Mouse (Mus musculus): ENCODE measurements at regions not wholly inside any gene's neighbourhood (a gene's known extent, or its start where the extent isn't known, plus 50 kb on each side); places are given as distances from the start of the nearest gene placed in this dataset.
"Not testable (repeated sequence)": the region's sequence is repeated elsewhere in the genome, so short reads cannot be mapped to it uniquely, and the experiment has no call there.

- DNase-seq: no peak
These were observed 137.7 kb upstream of the Top1 start for GRCm38 (mm10) chr2:160507816-160508564.

- DNase-seq: no peak
These were observed 135.5 kb upstream of the Top1 start for GRCm38 (mm10) chr2:160510159-160510558.

- peak; percentile 50 to 55 for DNase-seq
These were observed 134.9 kb upstream of the Top1 start for GRCm38 (mm10) chr2:160510635-160511421.

- no peak for DNase-seq
These were observed 130.1 kb upstream of the Top1 start for GRCm38 (mm10) chr2:160515621-160516020.

DNA sequence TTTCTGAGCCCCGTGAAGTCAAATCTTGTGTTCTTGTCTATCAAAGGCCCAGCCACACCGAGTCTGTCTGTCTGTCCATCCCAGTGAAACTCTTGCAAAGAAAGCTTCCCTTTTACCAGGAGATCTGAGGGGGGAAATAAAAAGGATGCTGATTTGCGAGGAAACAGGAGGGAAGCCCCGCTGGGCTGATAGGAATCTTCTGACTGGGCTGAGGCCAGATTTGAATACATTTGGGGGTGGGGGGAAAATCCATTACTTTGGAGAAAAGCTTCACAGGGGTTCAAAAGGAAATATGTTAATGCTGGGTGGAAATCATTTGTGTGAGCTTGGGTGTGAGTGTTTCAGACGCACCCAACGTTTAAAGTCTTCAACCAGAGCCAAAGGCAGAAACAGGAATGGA, 129.2 kb upstream of the Top1 start:
- no peak for DNase-seq

DNA sequence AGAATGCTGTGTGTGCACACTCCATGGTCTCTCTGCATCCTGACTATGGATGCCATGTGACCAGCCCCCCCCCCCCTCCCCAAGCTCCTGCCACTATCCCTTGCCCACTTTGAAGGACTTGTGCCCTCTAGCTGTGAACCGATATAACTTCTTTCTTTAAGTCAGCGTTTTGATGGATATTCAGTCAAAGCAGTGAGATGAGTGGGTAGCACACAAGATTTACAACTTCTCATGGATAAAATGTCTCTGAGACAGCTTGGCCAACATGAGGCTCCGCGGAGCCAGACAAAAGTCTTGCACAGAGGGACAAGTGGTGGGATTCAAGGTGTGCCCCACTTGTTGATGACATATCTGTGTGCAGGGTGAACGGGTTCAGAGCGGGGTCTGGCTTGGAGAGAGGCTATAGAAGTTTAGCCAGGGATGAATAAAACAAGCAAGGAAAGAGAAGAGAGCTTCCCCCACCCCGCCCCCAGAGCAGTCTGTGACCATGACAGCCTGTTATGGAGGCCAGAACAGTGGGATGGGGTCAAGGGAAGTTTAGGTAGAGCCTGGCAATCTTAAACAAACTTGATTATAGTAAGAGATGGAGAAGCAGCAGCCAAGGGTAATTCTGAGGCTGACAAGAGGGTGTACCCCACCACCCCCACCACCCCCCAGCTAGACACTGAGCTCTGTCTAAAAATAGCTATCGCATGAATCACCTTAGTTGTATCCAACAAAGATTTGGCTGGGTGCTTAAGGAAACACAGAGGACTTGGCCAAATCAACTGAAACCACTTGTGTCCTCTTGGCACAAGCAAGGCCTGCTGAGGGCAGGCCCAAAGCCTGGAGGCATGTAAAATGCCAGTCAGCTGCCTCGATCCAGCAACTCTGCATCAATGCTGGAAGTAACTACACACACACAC, 120.1 kb upstream of the Top1 start:
- DNase-seq: no peak

- no peak for DNase-seq
These were observed 119.1 kb upstream of the Top1 start for GRCm38 (mm10) chr2:160526377-160527125.

DNA sequence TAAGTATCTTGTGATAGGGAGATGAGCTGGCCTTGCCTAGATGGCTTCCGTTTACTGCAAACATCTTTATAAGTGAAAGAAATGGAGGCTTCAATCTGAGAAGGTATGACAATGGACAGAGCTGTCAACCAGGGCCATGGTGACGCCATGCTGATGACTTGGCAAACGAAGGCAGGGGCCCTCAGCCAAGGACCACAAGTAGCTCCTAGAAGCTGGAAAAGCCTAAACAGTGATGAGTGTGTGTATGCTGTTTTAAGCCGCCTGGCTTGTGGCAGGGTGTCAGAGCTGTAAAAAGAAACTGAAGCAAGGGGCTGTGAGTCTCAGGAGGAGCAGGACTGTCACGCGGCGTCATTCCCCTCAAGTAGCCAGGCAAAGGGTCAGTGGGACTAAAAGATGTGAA, 116.4 kb upstream of the Top1 start:
- DNase-seq: peak; percentile 24 to 51

GRCm38 (mm10) chr2:160530377-160530776, 115.3 kb upstream of the Top1 start:
- DNase-seq: no peak

GRCm38 (mm10) chr2:160537319-160537719, 108.4 kb upstream of the Top1 start:
- no peak for DNase-seq

- DNase-seq: no peak
These were observed 100.2 kb upstream of the Top1 start for GRCm38 (mm10) chr2:160545527-160545926.

DNA sequence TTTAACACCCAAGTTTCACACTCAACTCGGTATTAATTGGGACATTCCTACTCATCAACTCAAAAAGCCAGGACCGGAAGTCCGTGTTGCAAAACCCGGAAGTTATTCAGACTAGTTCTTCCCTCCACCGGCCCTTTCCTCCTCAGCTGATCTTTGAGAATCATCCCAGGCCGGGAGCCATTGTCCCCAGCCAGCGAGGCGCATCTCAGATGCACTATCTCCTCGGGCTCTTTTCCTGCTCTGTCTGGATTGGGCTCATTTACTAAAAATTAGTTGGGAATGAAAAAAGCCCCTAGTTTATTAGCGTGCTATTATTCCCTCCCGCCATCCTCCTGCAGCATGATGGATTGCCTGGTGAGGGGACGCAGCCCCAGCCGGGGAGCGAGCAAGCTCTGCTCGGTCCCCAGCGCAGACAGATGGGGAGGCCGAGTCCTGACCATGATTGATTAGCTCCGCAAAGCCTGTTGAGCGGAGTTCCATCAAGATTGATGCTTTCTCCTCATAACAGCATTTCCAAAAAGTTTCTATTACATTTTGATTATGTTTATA, 93.5 kb upstream of the Top1 start:
- DNase-seq: no peak

DNA sequence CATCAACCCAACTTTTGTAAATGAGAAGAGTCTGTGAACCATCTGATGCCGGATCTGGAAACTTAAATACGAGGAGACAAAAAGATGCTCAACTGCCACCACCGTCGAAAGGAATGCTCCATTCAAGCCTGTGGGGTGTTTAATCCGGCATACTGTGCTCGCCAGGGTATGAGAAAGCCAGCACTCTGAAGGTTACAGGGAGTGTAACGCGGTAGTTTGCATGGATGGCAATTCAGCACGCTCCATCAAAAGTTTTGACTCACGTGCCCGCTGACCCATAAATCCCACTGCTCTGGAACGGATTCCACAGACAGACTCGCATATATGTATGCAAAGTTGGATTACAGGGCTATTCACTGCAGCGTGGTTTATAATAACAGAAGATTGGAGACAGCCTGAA, 84.0 kb upstream of the Top1 start:
- DNase-seq: no peak

GRCm38 (mm10) chr2:160567813-160568212, 77.9 kb upstream of the Top1 start:
- no peak for DNase-seq

- DNase-seq: no peak
These were observed 76.2 kb upstream of the Top1 start for GRCm38 (mm10) chr2:160569496-160569895.

DNA sequence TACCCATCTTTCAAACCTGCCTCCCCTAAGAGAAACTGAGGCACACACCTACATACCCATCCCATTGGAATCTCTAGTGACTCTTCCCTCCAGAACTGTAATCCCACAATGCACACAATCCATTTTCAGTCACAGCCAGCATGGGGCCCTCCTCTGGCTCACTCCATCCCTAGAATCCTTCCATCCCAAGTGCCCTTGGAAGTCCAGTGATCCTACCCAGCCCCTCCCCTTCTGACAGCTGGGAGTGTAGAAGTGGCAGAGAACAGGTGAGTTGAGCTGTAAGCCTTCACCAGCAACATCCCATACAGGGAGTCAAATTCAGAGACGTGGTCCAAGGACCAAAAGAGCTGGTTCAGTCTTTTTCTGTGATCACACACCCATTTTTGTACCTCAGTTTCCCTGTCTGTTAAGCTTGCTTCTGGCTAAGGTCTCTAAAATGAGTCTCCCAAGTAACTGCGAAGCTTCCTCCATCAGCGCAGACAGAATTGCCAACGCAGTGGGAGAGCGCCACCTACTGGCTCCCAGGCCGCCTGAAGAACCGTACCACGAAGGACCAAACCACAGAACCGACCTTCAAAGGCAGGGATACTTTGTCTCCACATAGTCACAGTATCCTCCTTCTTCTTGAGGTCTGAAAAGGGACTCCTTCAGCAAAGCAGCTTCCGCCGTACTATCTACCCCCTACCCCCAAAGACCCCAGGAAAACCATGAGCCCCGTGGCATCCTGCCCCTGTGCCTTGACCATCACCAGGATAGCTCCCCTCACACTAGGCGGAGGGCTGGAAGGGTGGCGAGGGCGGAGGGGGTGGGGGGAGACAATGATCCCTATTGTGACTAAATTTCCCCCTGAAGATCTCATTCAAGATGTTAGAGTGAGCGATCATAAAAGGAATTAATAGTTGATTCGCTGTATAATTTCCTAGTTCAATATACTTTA, 67.0 kb upstream of the Top1 start:
- DNase-seq: peak; percentile 74 to 83

- DNase-seq: no peak
These were observed 65.4 kb upstream of the Top1 start for GRCm38 (mm10) chr2:160580250-160580649.

- no peak for DNase-seq
These were observed 64.7 kb upstream of the Top1 start for GRCm38 (mm10) chr2:160581029-160581428.

DNA sequence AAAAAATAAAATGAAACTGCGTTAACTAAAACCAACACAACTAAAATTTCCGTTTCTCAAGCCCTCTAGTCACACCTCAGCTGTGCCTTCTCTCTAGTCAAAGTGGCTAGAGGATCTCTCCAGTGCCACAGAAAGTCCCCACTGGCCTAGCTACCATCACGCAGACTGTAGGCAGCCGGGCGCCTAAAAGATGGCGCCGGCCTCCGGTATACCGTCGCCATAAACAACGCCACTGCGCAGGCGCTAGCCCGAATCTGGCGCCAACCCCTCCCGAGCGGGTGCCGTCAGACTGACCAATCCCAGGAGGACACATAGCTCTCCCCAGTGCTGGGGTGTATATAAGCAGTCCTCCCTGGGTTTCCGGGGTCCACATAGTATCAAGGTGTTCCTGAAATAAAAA, 62.7 kb upstream of the Top1 start:
- not testable (repeated sequence) for DNase-seq

- DNase-seq: no peak
These were observed 62.2 kb upstream of the Top1 start for GRCm38 (mm10) chr2:160583506-160583905.

DNA sequence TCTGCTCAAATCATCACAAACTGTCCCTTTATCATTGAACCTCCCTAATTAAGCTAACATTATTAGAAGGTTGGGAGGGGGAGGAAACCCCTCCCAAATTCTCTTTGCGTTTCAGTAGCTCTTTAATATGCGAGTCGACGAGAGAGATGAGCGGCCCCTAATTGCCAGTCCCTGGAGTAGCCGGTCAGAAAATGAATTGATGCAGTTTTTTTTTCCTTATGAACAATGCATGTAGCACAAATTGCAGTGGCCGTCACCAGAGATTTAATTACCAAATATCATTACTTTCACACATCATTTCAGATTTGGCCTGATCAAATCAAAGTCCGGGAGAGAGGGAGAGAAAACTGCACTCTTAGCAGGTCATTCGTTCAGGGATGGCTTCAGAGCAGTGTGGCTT, 61.1 kb upstream of the Top1 start:
- DNase-seq: no peak
